Mouse (Mus musculus): Measurements from ENCODE around the gene Fam166b.

- no peak for TF ChIP-seq CTCF (IDR thresholded peaks at IDR 0.05; ENCODE audit: low read depth)
- no peak for TF ChIP-seq EP300 (optimal IDR thresholded peaks at IDR 0.05)
Measured at GRCm38 (mm10) chr4:43379601-43380000, 49.3 kb downstream of the Fam166b start.

All from stomach, postnatal 0 days (tissue).